Comparison of ENCODE assay signal across 9 mouse cellular contexts in the genomic region with DNA sequence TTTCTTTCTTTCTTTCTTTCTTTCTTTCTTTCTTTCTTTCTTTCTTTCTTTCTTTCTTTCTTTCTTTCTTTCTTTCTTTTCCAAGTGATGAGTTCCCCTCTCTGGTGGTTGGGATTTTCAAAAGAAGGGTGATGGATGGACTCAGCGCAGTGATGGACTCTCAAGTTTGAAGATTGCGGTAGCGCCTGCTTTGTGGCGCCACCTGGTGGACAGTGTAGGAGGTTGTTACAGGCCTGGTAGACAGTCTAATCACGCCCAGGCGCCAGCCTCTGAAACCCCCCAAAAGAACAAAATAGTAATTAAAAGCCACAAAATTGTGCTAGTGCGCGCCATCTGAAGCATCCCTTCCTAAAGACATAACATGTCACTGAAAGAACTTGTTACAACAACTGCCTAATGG. TPM values are rescaled to one million over a fixed set of nuclear protein-coding genes. Genes with fewer than 3 reads are reported as not detected.
DNase-seq lines count a peak whose midpoint lies in the region; ATAC-seq lines count a peak whose summit lies in the region.
"Had no signal": no experiment of that assay in that cellular context is flagged by ENCODE, and none has a peak within 500 bp of the region (broad histone marks: within the 10 kb centered on the region; RNA-seq: fewer than 3 reads in every experiment).

No protein-coding gene starts in this region.

- no peak overlapping the region for H3K9ac ChIP-seq in embryonic facial prominence, embryonic 11.5 days (replicated peaks; ENCODE audit: low read length)
- H3K9ac ChIP-seq: limb, embryonic 15.5 days had no signal

- under 1% methylated on average over 8 of the region's 8 CpGs for WGBS in embryonic facial prominence, embryonic 11.5 days

- peaks cover 5% of the 10 kb centered on the region for H3K4me1 ChIP-seq in embryonic facial prominence, embryonic 11.5 days (ENCODE audit: control insufficient read depth, insufficient read depth, low read length)

- no peak overlapping the region for H3K4me3 ChIP-seq in embryonic facial prominence, embryonic 11.5 days (ENCODE audit: low read depth, low read length)
- H3K4me3 ChIP-seq: limb, embryonic 15.5 days had no signal

- H3K27ac ChIP-seq in embryonic facial prominence, embryonic 11.5 days (replicated peaks; ENCODE audit: low read depth, low read length): no peak overlapping the region
- H3K27ac ChIP-seq: limb, embryonic 15.5 days had no signal

- H3K4me2 ChIP-seq in embryonic facial prominence, embryonic 11.5 days (ENCODE audit: low read depth, low read length): no peak overlapping the region

- H3K9me3 ChIP-seq in embryonic facial prominence, embryonic 11.5 days (replicated peaks; ENCODE audit: control insufficient read depth, low read length): no peaks in the 10 kb centered on the region
- H3K9me3 ChIP-seq: limb, embryonic 15.5 days had no signal

- peaks cover 27% of the 10 kb centered on the region for H3K27me3 ChIP-seq in embryonic facial prominence, embryonic 11.5 days (ENCODE audit: control insufficient read depth, insufficient read depth, low read length)

- no peaks in the 10 kb centered on the region for H3K36me3 ChIP-seq in embryonic facial prominence, embryonic 11.5 days (replicated peaks; ENCODE audit: control insufficient read depth, insufficient read depth, low read depth, low read length)
- H3K36me3 ChIP-seq: limb, embryonic 15.5 days had no signal

- ATAC-seq in embryonic facial prominence, embryonic 11.5 days (replicated peaks; ENCODE audit: insufficient number of reproducible peaks, low FRiP score, low TSS enrichment, low read depth): no peak
- ATAC-seq in megakaryocyte progenitor cell, adult 5-6 weeks (replicated peaks; ENCODE audit: poor library complexity): peak; percentile 82

- peak; percentile 72 for DNase-seq in gastrocnemius, adult 18-20 months (ENCODE audit: low spot score)
- DNase-seq in gastrocnemius, postnatal 25 days: no peak
- DNase-seq in 3T3-L1 (ENCODE audit: low read depth, low spot score): peak; percentile 95
- DNase-seq in adipocyte (ENCODE audit: low spot score): peak; percentile 90
- DNase-seq in embryonic facial prominence, embryonic 11.5 days (ENCODE audit: low spot score): peak; percentile 93
- DNase-seq in kidney, postnatal 10 days: peak; percentile 87
- DNase-seq in testis, postnatal 14 days (ENCODE audit: low spot score): peak; percentile 75

RNA-seq across cellular contexts. Expression of a gene that starts 1.3 kb away (rescaled TPM):
- total RNA-seq in gastrocnemius, adult 18-20 months (2021): not detected
- not detected for total RNA-seq in gastrocnemius, postnatal 25 days (2021)
- polyA plus RNA-seq in embryonic facial prominence, embryonic 11.5 days (2014; fragmentation: Nextera tagmentation; extraction: Ambion mirVana): 18.0 and 20.3 TPM in 2 replicates
- not detected in 2 replicates for total RNA-seq in megakaryocyte progenitor cell, adult 5-6 weeks (2015)
- total RNA-seq in megakaryocyte progenitor cell, adult 5-6 weeks (2017): not detected in 2 replicates

RNA-seq across cellular contexts. Expression of a gene that starts 19.9 kb away (rescaled TPM):
- total RNA-seq in gastrocnemius, adult 18-20 months (2021): not detected
- under 1 TPM in 1 of 2 experiments, not detected in 1; 0.13 TPM for total RNA-seq in gastrocnemius, postnatal 25 days (2021)
- polyA plus RNA-seq in embryonic facial prominence, embryonic 11.5 days (2014; fragmentation: Nextera tagmentation; extraction: Ambion mirVana): 53.9 and 76.2 TPM in 2 replicates
- total RNA-seq in megakaryocyte progenitor cell, adult 5-6 weeks (2015): not detected in 2 replicates
- not detected in 2 replicates for total RNA-seq in megakaryocyte progenitor cell, adult 5-6 weeks (2017)
